Mouse (Mus musculus) left cerebral cortex, postnatal 10 days (tissue): ENCODE data around the gene Sord. TPM values are rescaled to one million over a fixed set of nuclear protein-coding genes. Genes with fewer than 3 reads are reported as not detected.

ENCODE experiments used
- total RNA-seq, 2 experiments: library from RNA; stranded (reverse); gene quantifications; 2 replicates each; pipeline ENCODE4 v1.2.3; 2021

Sord gene
- total RNA-seq, 2 experiments from 2014 or later: 15.0 to 16.3 TPM

Other genes with a start within 250 kb of the Sord start
- gene Eif3j1, start 206.2 kb upstream of the Sord start, total RNA-seq: 10 to 100 TPM; 22.1 to 24.5 TPM
- gene Spg11, start 116.4 kb upstream of the Sord start, total RNA-seq: 10 to 100 TPM; 19.8 to 20.4 TPM
- gene B2m, start 87.1 kb upstream of the Sord start, total RNA-seq: 10 to 100 TPM; 72.1 to 76.8 TPM
- not detected for gene Trim69, start 74.0 kb upstream of the Sord start, total RNA-seq
- under 1 TPM in 1 of 2 experiments, not detected in 1; 0.14 TPM for gene Patl2, start 48.6 kb upstream of the Sord start, total RNA-seq
- not detected for gene Terb2, start 48.5 kb upstream of the Sord start, total RNA-seq
- under 1 TPM in 1 of 2 experiments, not detected in 1; 0.26 TPM for gene Duox2, start 63.7 kb downstream of the Sord start, total RNA-seq
- under 1 TPM; 0.22 to 0.34 TPM for gene Duoxa2, start 64.2 kb downstream of the Sord start, total RNA-seq
- gene Duoxa1, start 79.0 kb downstream of the Sord start, total RNA-seq: under 1 TPM; 0.21 to 0.39 TPM
- gene Duox1, start 80.9 kb downstream of the Sord start, total RNA-seq: under 1 TPM; 0.15 to 0.26 TPM
- gene Shf, start 134.4 kb downstream of the Sord start, total RNA-seq: 10 to 100 TPM; 64.8 to 72.7 TPM
- under 1 TPM; 0.24 to 0.32 TPM for gene Slc28a2, start 191.7 kb downstream of the Sord start, total RNA-seq